Mouse (Mus musculus) forebrain, postnatal 0 days (tissue): ENCODE measurements around the gene Pnkd. TPM values are rescaled to one million over a fixed set of nuclear protein-coding genes. Genes with fewer than 3 reads are reported as not detected.
"Not testable (repeated sequence)": the region's sequence is repeated elsewhere in the genome, so short reads cannot be mapped to it uniquely, and the experiment has no call there.

Experiments used
- ATAC-seq: fragments of 200-750 bp; cut with Nextera tagmentation; 2 replicates; pipeline ENCODE4 v1.8.0; 2017; ENCODE audit warnings: mild to moderate bottlenecking, moderate library complexity
- DNase-seq: peaks from one replicate; pipeline ENCODE4 v3.0.0-alpha.2; 2015
- H3K27ac ChIP-seq: fragments of 300-500 bp; sonication (generic); 2 replicates; pipeline ENCODE4 v1.5.1; 2014; ENCODE audit warnings: low read depth, mild to moderate bottlenecking, antibody characterized with exemption, low read length, moderate library complexity, mixed read lengths
- H3K27me3 ChIP-seq: fragments of 300-500 bp; sonication (generic); 2 replicates; pipeline ENCODE4 v1.6.1; 2014; ENCODE audit warnings: mild to moderate bottlenecking, low read length, mixed read lengths; ENCODE audit not compliant: insufficient read depth
- H3K36me3 ChIP-seq: fragments of 300-500 bp; sonication (generic); 2 replicates; pipeline ENCODE4 v1.6.1; 2014; ENCODE audit warnings: mild to moderate bottlenecking, moderate library complexity; ENCODE audit not compliant: insufficient read depth
- H3K4me1 ChIP-seq: fragments of 300-500 bp; sonication (generic); 2 replicates; pipeline ENCODE4 v1.6.1; 2014; ENCODE audit warnings: antibody characterized with exemption; ENCODE audit not compliant: insufficient read depth
- H3K4me2 ChIP-seq: fragments of 300-500 bp; sonication (generic); 2 replicates; pipeline ENCODE4 v1.6.1; 2014; ENCODE audit warnings: low read depth, mild to moderate bottlenecking, moderate library complexity
- H3K4me3 ChIP-seq: fragments of 300-500 bp; sonication (generic); 2 replicates; pipeline ENCODE4 v1.5.1; 2014; ENCODE audit warnings: low read depth, low read length, mixed read lengths
- H3K9ac ChIP-seq: fragments of 300-500 bp; sonication (generic); 2 replicates; pipeline ENCODE4 v1.6.1; 2014; ENCODE audit warnings: mild to moderate bottlenecking
- H3K9me3 ChIP-seq: fragments of 300-500 bp; sonication (generic); 2 replicates; pipeline ENCODE4 v1.6.1; 2016; ENCODE audit warnings: low read length
- CTCF ChIP-seq: sonication (generic); IDR thresholded peaks from 2 replicates; pipeline ENCODE4 v1.5.1; 2016; ENCODE audit warnings: antibody characterized with exemption, control low read depth, low read depth
- WGBS: fragments of 180-500 bp; shearing (Covaris S2); extraction: QIAGEN DNeasy Blood & Tissue Kit; methylation state at CpG from one replicate; pipeline ENCODE4 v1.1.7; 2014; 5-methylcytosine and 5-hydroxymethylcytosine counted together
- polyA plus RNA-seq: library from polyadenylated mRNA; unstranded; fragments of >200 nt; fragmentation: Nextera tagmentation; extraction: Ambion mirVana; gene quantifications from 2 replicates; pipeline ENCODE4 v1.2.1, GENCODE M21; 2015
- total RNA-seq: library from RNA; depleted of rRNA; stranded (reverse); fragments of >200 nt; gene quantifications from 2 replicates; pipeline ENCODE4 v1.2.3, GENCODE M21; 2014

Gene Pnkd
- total and polyA plus RNA-seq, 2 experiments from 2014 or later: 64.5 to 112 TPM

GRCm38 (mm10) chr1:74335436-74336170 lies 50.9 kb downstream of the Pnkd start:
- TF ChIP-seq CTCF: no peak
- H3K9ac ChIP-seq: no peak overlapping the region
- H3K27me3 ChIP-seq: no peaks in the 10 kb centered on the region
- H3K4me1 ChIP-seq: peaks cover 14% of the 10 kb centered on the region; the same call in 1 of the 2 replicates
- no peak for ATAC-seq
- H3K4me3 ChIP-seq: no peak overlapping the region
- H3K9me3 ChIP-seq: no peaks in the 10 kb centered on the region
- no peak overlapping the region for H3K4me2 ChIP-seq
- no peak for DNase-seq
- WGBS: 79% methylated on average over 6 of the region's 6 CpGs
- H3K36me3 ChIP-seq: no peaks in the 10 kb centered on the region
- no peak overlapping the region for H3K27ac ChIP-seq

GRCm38 (mm10) chr1:74337241-74337771 lies 52.6 kb downstream of the Pnkd start:
- Histone ChIP-seq H3K4me1 (peaks cover 7% of the 10 kb centered on the region; the same call in 1 of the 2 replicates), H3K4me2 (no peak overlapping the region), H3K9ac (no peak overlapping the region), H3K27me3 (no peaks in the 10 kb centered on the region), H3K4me3 (no peak overlapping the region), H3K27ac (no peak overlapping the region), H3K36me3 (no peaks in the 10 kb centered on the region), H3K9me3 (no peaks in the 10 kb centered on the region)
- no peak for TF ChIP-seq CTCF
- 71% methylated on average over 3 of the region's 3 CpGs for WGBS
- no peak for DNase-seq
- ATAC-seq: no peak

GRCm38 (mm10) chr1:74338013-74338412 lies 53.3 kb downstream of the Pnkd start:
- DNase-seq (no peak), ATAC-seq (no peak)
- H3K4me3 ChIP-seq: no peak overlapping the region
- no peak overlapping the region for H3K27ac ChIP-seq
- H3K4me2 ChIP-seq: no peak overlapping the region
- no peak for TF ChIP-seq CTCF
- H3K27me3 ChIP-seq: no peaks in the 10 kb centered on the region
- H3K9me3 ChIP-seq: no peaks in the 10 kb centered on the region
- H3K9ac ChIP-seq: no peak overlapping the region
- H3K36me3 ChIP-seq: no peaks in the 10 kb centered on the region
- 95% methylated on average over 4 of the region's 5 CpGs for WGBS
- H3K4me1 ChIP-seq: peaks cover 6% of the 10 kb centered on the region; the same call in 1 of the 2 replicates

GRCm38 (mm10) chr1:74338626-74339025 lies 53.9 kb downstream of the Pnkd start:
- WGBS: 88% methylated on average over 4 of the region's 4 CpGs
- TF ChIP-seq CTCF: no peak
- H3K4me3 ChIP-seq: no peak overlapping the region
- ATAC-seq (no peak), DNase-seq (no peak)
- H3K36me3 ChIP-seq: no peaks in the 10 kb centered on the region
- no peak overlapping the region for H3K27ac ChIP-seq
- peaks cover under 1% of the 10 kb centered on the region; the same call in 1 of the 2 replicates for H3K4me1 ChIP-seq
- H3K9me3 ChIP-seq: no peaks in the 10 kb centered on the region
- no peak overlapping the region for H3K9ac ChIP-seq
- no peak overlapping the region for H3K4me2 ChIP-seq
- no peaks in the 10 kb centered on the region for H3K27me3 ChIP-seq

GRCm38 (mm10) chr1:74339917-74340316 lies 55.2 kb downstream of the Pnkd start:
- no peaks in the 10 kb centered on the region for H3K27me3 ChIP-seq
- H3K4me3 ChIP-seq: no peak overlapping the region
- DNase-seq (no peak), ATAC-seq (no peak)
- no peaks in the 10 kb centered on the region for H3K9me3 ChIP-seq
- 94% methylated on average over 9 of the region's 9 CpGs for WGBS
- H3K36me3 ChIP-seq: no peaks in the 10 kb centered on the region
- H3K27ac ChIP-seq: no peak overlapping the region
- TF ChIP-seq CTCF: no peak
- no peak overlapping the region for H3K9ac ChIP-seq
- no peaks in the 10 kb centered on the region for H3K4me1 ChIP-seq
- H3K4me2 ChIP-seq: no peak overlapping the region

GRCm38 (mm10) chr1:74340361-74340764 lies 55.6 kb downstream of the Pnkd start:
- ATAC-seq (peak; percentile 40; the same call in 1 of the 2 replicates), DNase-seq (peak; percentile 43)
- Histone ChIP-seq H3K27ac (no peak overlapping the region), H3K36me3 (no peaks in the 10 kb centered on the region), H3K9me3 (no peaks in the 10 kb centered on the region), H3K4me1 (no peaks in the 10 kb centered on the region), H3K4me2 (no peak overlapping the region), H3K27me3 (no peaks in the 10 kb centered on the region), H3K9ac (no peak overlapping the region), H3K4me3 (no peak overlapping the region)
- no peak for TF ChIP-seq CTCF
- WGBS: 66% methylated on average over 6 of the region's 6 CpGs

GRCm38 (mm10) chr1:74340992-74341391 lies 56.3 kb downstream of the Pnkd start:
- not testable (repeated sequence) for ATAC-seq, H3K27me3 ChIP-seq, H3K9ac ChIP-seq, H3K4me3 ChIP-seq, H3K9me3 ChIP-seq, H3K4me2 ChIP-seq, H3K4me1 ChIP-seq, H3K27ac ChIP-seq, H3K36me3 ChIP-seq, DNase-seq
- 96% methylated on average over 4 of the region's 4 CpGs for whole genome bisulfite sequencing
